34 mouse cellular contexts compared by ENCODE assay signal in the genomic region with DNA sequence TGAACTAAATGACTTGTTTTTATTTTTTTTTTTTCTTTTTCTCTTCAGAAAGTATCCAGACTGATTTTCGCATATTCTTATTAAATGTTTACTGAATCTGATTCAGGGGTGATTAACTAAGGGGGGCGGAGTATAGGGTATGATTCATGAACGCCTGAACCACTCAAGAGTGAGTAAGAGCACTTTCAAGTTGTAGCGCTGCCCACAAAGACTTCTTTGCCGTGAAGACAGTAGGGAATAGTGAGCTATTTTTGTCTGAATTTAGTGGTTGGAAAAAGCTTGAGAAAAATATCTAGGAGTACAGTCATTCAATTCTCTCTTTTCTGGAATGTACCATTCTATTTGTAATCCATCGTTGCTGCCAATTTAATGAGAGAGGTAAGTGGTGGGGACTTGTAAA. TPM values are rescaled to one million over a fixed set of nuclear protein-coding genes. Genes with fewer than 3 reads are reported as not detected.
DNase-seq lines count a peak whose midpoint lies in the region; ATAC-seq and TF ChIP-seq lines count a peak whose summit lies in the region.
"Had no signal": no experiment of that assay in that cellular context is flagged by ENCODE, and none has a peak within 500 bp of the region (broad histone marks: within the 10 kb centered on the region; RNA-seq: fewer than 3 reads in every experiment).

No protein-coding gene starts in this region.

- H3K36me3 ChIP-seq in lung, embryonic 14.5 days (ENCODE audit: insufficient read depth): no peaks in the 10 kb centered on the region
- H3K36me3 ChIP-seq in myocyte (ENCODE audit: control insufficient read depth, insufficient read depth): no peaks in the 10 kb centered on the region
- no peaks in the 10 kb centered on the region for H3K36me3 ChIP-seq in kidney, embryonic 14.5 days (ENCODE audit: control insufficient read depth, insufficient read depth, low read length)
- H3K36me3 ChIP-seq: forebrain, embryonic 10.5 days; forebrain, embryonic 15.5 days; G1E; heart, embryonic 15.5 days; hindbrain, embryonic 12.5 days; intestine, embryonic 15.5 days; limb, embryonic 10.5 days; limb, embryonic 15.5 days; liver, embryonic 13.5 days; midbrain, embryonic 12.5 days had no signal

- WGBS in lung, embryonic 14.5 days: 65% methylated on average over 6 of the region's 6 CpGs
- WGBS in kidney, embryonic 14.5 days: 87% methylated on average over 6 of the region's 6 CpGs

- no peaks in the 10 kb centered on the region for H3K27me3 ChIP-seq in lung, embryonic 14.5 days (ENCODE audit: insufficient read depth, low read length)
- H3K27me3 ChIP-seq in myocyte (ENCODE audit: control insufficient read depth, insufficient read depth, insufficient read length): no peaks in the 10 kb centered on the region
- no peaks in the 10 kb centered on the region for H3K27me3 ChIP-seq in kidney, embryonic 14.5 days (ENCODE audit: control insufficient read depth, insufficient read depth, low read length)
- H3K27me3 ChIP-seq: forebrain, embryonic 15.5 days; heart, embryonic 15.5 days; hindbrain, embryonic 12.5 days; intestine, embryonic 15.5 days; limb, embryonic 15.5 days; liver, embryonic 13.5 days; midbrain, embryonic 12.5 days had no signal

- DNase-seq in lung, embryonic 14.5 days: peak; percentile 11
- DNase-seq in lung, postnatal 14 days: no peak
- DNase-seq in 3T3-L1 (ENCODE audit: low read depth, low spot score) (peak; percentile 91), NIH3T3 (ENCODE audit: low read depth) (peak; percentile 84)
- no peak for DNase-seq in adrenal gland, postnatal 4 days (ENCODE audit: low spot score in 2 of 2)
- DNase-seq: adrenal gland, postnatal 25 days; cerebellum, adult 8-10 months; cerebellum, postnatal 25 days; kidney, adult 8-10 months; kidney, postnatal 10 days; layer of hippocampus, postnatal 36 days; liver, embryonic 13.5 days had no signal

- no peak overlapping the region for H3ac ChIP-seq in myocyte (ENCODE audit: control insufficient read depth, insufficient read length)

- no peak overlapping the region for H3K4me3 ChIP-seq in lung, embryonic 14.5 days (ENCODE audit: low read depth, low read length)
- no peak overlapping the region for H3K4me3 ChIP-seq in myocyte
- no peak overlapping the region for H3K4me3 ChIP-seq in kidney, embryonic 14.5 days (ENCODE audit: low read length)
- H3K4me3 ChIP-seq: forebrain, embryonic 10.5 days; forebrain, embryonic 15.5 days; heart, embryonic 15.5 days; hindbrain, embryonic 12.5 days; intestine, embryonic 15.5 days; limb, embryonic 10.5 days; limb, embryonic 15.5 days; liver, embryonic 13.5 days; midbrain, embryonic 12.5 days had no signal

- no peak overlapping the region for H3K4me2 ChIP-seq in lung, embryonic 14.5 days
- peak overlapping the region; percentile 51 for H3K4me2 ChIP-seq in myocyte (ENCODE audit: low read depth)
- H3K4me2 ChIP-seq in kidney, embryonic 14.5 days (replicated peaks; ENCODE audit: low read depth, low read length): no peak overlapping the region
- H3K4me2 ChIP-seq: forebrain, embryonic 15.5 days; heart, embryonic 15.5 days; hindbrain, embryonic 12.5 days; intestine, embryonic 15.5 days; limb, embryonic 15.5 days; liver, embryonic 13.5 days; midbrain, embryonic 12.5 days had no signal

- no peaks in the 10 kb centered on the region for H3K79me2 ChIP-seq in myocyte (ENCODE audit: control insufficient read depth, insufficient read depth)

- no peak for TF ChIP-seq POLR2A in myocyte (IDR thresholded peaks at IDR 0.05; ENCODE audit: insufficient read length, low read depth)

- H3K9ac ChIP-seq in lung, embryonic 14.5 days: no peak overlapping the region
- no peak overlapping the region for H3K9ac ChIP-seq in kidney, embryonic 14.5 days (ENCODE audit: low read depth, low read length)
- H3K9ac ChIP-seq: forebrain, embryonic 15.5 days; heart, embryonic 15.5 days; hindbrain, embryonic 12.5 days; intestine, embryonic 15.5 days; limb, embryonic 15.5 days; liver, embryonic 13.5 days; midbrain, embryonic 12.5 days had no signal

- H3K9me3 ChIP-seq in lung, embryonic 14.5 days (ENCODE audit: low read depth, low read length): no peaks in the 10 kb centered on the region
- H3K9me3 ChIP-seq in kidney, embryonic 14.5 days (ENCODE audit: control insufficient read depth, low read length): no peaks in the 10 kb centered on the region
- H3K9me3 ChIP-seq: forebrain, embryonic 10.5 days; forebrain, embryonic 15.5 days; heart, embryonic 15.5 days; hindbrain, embryonic 12.5 days; intestine, embryonic 15.5 days; limb, embryonic 10.5 days; limb, embryonic 15.5 days; liver, embryonic 13.5 days; midbrain, embryonic 12.5 days had no signal

- no peaks in the 10 kb centered on the region for H3K4me1 ChIP-seq in lung, embryonic 14.5 days (ENCODE audit: insufficient read depth)
- H3K4me1 ChIP-seq in kidney, embryonic 14.5 days (ENCODE audit: control insufficient read depth, insufficient read depth, low read length): no peaks in the 10 kb centered on the region
- H3K4me1 ChIP-seq: forebrain, embryonic 10.5 days; forebrain, embryonic 15.5 days; heart, embryonic 15.5 days; hindbrain, embryonic 12.5 days; intestine, embryonic 15.5 days; limb, embryonic 10.5 days; limb, embryonic 15.5 days; liver, embryonic 13.5 days; midbrain, embryonic 12.5 days had no signal

- no peak for ATAC-seq in lung, embryonic 14.5 days (ENCODE audit: insufficient read depth)
- no peak for ATAC-seq in kidney, embryonic 14.5 days (ENCODE audit: low FRiP score, low TSS enrichment)
- ATAC-seq: forebrain, embryonic 15.5 days; hindbrain, postnatal 0 days; intestine, embryonic 15.5 days had no signal

- H3K27ac ChIP-seq in lung, embryonic 14.5 days (ENCODE audit: low read depth): no peak overlapping the region
- H3K27ac ChIP-seq in kidney, embryonic 14.5 days (ENCODE audit: low read depth, low read length): no peak overlapping the region
- H3K27ac ChIP-seq: forebrain, embryonic 10.5 days; forebrain, embryonic 15.5 days; heart, embryonic 15.5 days; hindbrain, embryonic 12.5 days; hindbrain, postnatal 0 days; intestine, embryonic 15.5 days; limb, embryonic 10.5 days; limb, embryonic 15.5 days; liver, embryonic 13.5 days; midbrain, embryonic 12.5 days had no signal

- TF ChIP-seq CTCF in lung, embryonic 14.5 days (IDR thresholded peaks at IDR 0.05; ENCODE audit: low read depth): no peak

TF ChIP-seq in myocyte, 11 proteins besides CTCF, POLR2A, EP300 and RAD21:
- TF ChIP-seq E2F4 (IDR thresholded peaks at IDR 0.05; ENCODE audit: insufficient read depth) (no peak), CEBPB (IDR thresholded peaks at IDR 0.05; ENCODE audit: insufficient read depth, poor library complexity, severe bottlenecking) (no peak), POLR2AphosphoS2 (IDR thresholded peaks at IDR 0.05; ENCODE audit: insufficient read length, low read depth) (no peak), TCF12 (IDR thresholded peaks at IDR 0.05; ENCODE audit: insufficient read depth, poor library complexity, severe bottlenecking) (no peak), TCF3 (IDR thresholded peaks at IDR 0.05; ENCODE audit: insufficient read length, low read depth) (no peak), MYOD1 (IDR thresholded peaks at IDR 0.05; ENCODE audit: control insufficient read depth in 1 of 3, insufficient read length in 2 of 3, low read depth in 2 of 3) (no peak), USF1 (IDR thresholded peaks at IDR 0.05; ENCODE audit: low read depth) (no peak), SRF (IDR thresholded peaks at IDR 0.05; ENCODE audit: control insufficient read depth, insufficient read length, low read depth) (no peak), MYOG (IDR thresholded peaks at IDR 0.05; ENCODE audit: control insufficient read depth in 1 of 3, insufficient read depth in 1 of 3, insufficient read length in 2 of 3, low read depth in 2 of 3) (no peak), MAX (IDR thresholded peaks at IDR 0.05; ENCODE audit: low read depth) (no peak), REST (IDR thresholded peaks at IDR 0.05; ENCODE audit: insufficient read depth, insufficient read length) (no peak)

RNA-seq across cellular contexts. Expression of a gene that starts 0.7 kb away (rescaled TPM):
- polyA plus RNA-seq in lung, embryonic 14.5 days (2014; fragmentation: Nextera tagmentation; extraction: Ambion mirVana): not detected in 2 replicates
- not detected for polyA plus RNA-seq in myocyte (2012; fragmentation: generic; extraction: Trizol)
- polyA plus RNA-seq in kidney, embryonic 14.5 days (2014; fragmentation: Nextera tagmentation; extraction: Ambion mirVana): not detected in 2 replicates
- not detected for total RNA-seq in adrenal gland, postnatal 4 days (2021)
- total RNA-seq: adrenal gland, adult 18-20 months; adrenal gland, postnatal 25 days; gastrocnemius, adult 8-10 months; gastrocnemius, postnatal 4 days; heart, postnatal 25 days; hindbrain, postnatal 0 days; layer of hippocampus, postnatal 36 days; megakaryocyte progenitor cell, adult 5-6 weeks had no signal
- polyA plus RNA-seq: embryonic facial prominence, embryonic 11.5 days; forebrain, embryonic 10.5 days; forebrain, embryonic 15.5 days; G1E; heart, embryonic 15.5 days; hindbrain, embryonic 12.5 days; hindbrain, postnatal 0 days; intestine, embryonic 15.5 days; large intestine, adult 2 months; limb, embryonic 10.5 days; limb, embryonic 15.5 days; liver, embryonic 13.5 days; midbrain, embryonic 12.5 days; neural tube, embryonic 14.5 days; small intestine, adult 2 months; stomach, embryonic 14.5 days had no signal

RNA-seq across cellular contexts. Expression of a gene that starts 1.9 kb away (rescaled TPM):
- not detected in 2 replicates for polyA plus RNA-seq in lung, embryonic 14.5 days (2014; fragmentation: Nextera tagmentation; extraction: Ambion mirVana)
- not detected for polyA plus RNA-seq in myocyte (2012; fragmentation: generic; extraction: Trizol)
- not detected in 2 replicates for polyA plus RNA-seq in kidney, embryonic 14.5 days (2014; fragmentation: Nextera tagmentation; extraction: Ambion mirVana)
- total RNA-seq in adrenal gland, postnatal 4 days (2021): not detected
- total RNA-seq: adrenal gland, adult 18-20 months; adrenal gland, postnatal 25 days; G1E; gastrocnemius, adult 8-10 months; gastrocnemius, postnatal 4 days; heart, postnatal 25 days; hindbrain, postnatal 0 days; layer of hippocampus, postnatal 36 days; megakaryocyte progenitor cell, adult 5-6 weeks had no signal
- polyA plus RNA-seq: embryonic facial prominence, embryonic 11.5 days; forebrain, embryonic 10.5 days; forebrain, embryonic 15.5 days; G1E; heart, embryonic 15.5 days; hindbrain, embryonic 12.5 days; hindbrain, postnatal 0 days; intestine, embryonic 15.5 days; large intestine, adult 2 months; limb, embryonic 10.5 days; limb, embryonic 15.5 days; liver, embryonic 13.5 days; midbrain, embryonic 12.5 days; neural tube, embryonic 14.5 days; small intestine, adult 2 months; stomach, embryonic 14.5 days had no signal

RNA-seq across cellular contexts. Expression of a gene that starts 9.6 kb away (rescaled TPM):
- polyA plus RNA-seq in lung, embryonic 14.5 days (2014; fragmentation: Nextera tagmentation; extraction: Ambion mirVana): not detected in 2 replicates
- polyA plus RNA-seq in myocyte (2012; fragmentation: generic; extraction: Trizol): not detected
- polyA plus RNA-seq in kidney, embryonic 14.5 days (2014; fragmentation: Nextera tagmentation; extraction: Ambion mirVana): not detected in 2 replicates
- total RNA-seq in adrenal gland, postnatal 4 days (2021): not detected
- total RNA-seq: adrenal gland, adult 18-20 months; adrenal gland, postnatal 25 days; G1E; gastrocnemius, adult 8-10 months; gastrocnemius, postnatal 4 days; heart, postnatal 25 days; hindbrain, postnatal 0 days; layer of hippocampus, postnatal 36 days; megakaryocyte progenitor cell, adult 5-6 weeks had no signal
- polyA plus RNA-seq: embryonic facial prominence, embryonic 11.5 days; forebrain, embryonic 10.5 days; forebrain, embryonic 15.5 days; G1E; heart, embryonic 15.5 days; hindbrain, embryonic 12.5 days; hindbrain, postnatal 0 days; intestine, embryonic 15.5 days; large intestine, adult 2 months; limb, embryonic 10.5 days; limb, embryonic 15.5 days; liver, embryonic 13.5 days; midbrain, embryonic 12.5 days; neural tube, embryonic 14.5 days; small intestine, adult 2 months; stomach, embryonic 14.5 days had no signal

RNA-seq across cellular contexts. Expression of a gene that starts 15.1 kb away (rescaled TPM):
- not detected in 2 replicates for polyA plus RNA-seq in lung, embryonic 14.5 days (2014; fragmentation: Nextera tagmentation; extraction: Ambion mirVana)
- not detected for polyA plus RNA-seq in myocyte (2012; fragmentation: generic; extraction: Trizol)
- not detected in 2 replicates for polyA plus RNA-seq in kidney, embryonic 14.5 days (2014; fragmentation: Nextera tagmentation; extraction: Ambion mirVana)
- not detected for total RNA-seq in adrenal gland, postnatal 4 days (2021)
- total RNA-seq: adrenal gland, adult 18-20 months; adrenal gland, postnatal 25 days; G1E; gastrocnemius, adult 8-10 months; gastrocnemius, postnatal 4 days; heart, postnatal 25 days; hindbrain, postnatal 0 days; layer of hippocampus, postnatal 36 days; megakaryocyte progenitor cell, adult 5-6 weeks had no signal
- polyA plus RNA-seq: embryonic facial prominence, embryonic 11.5 days; forebrain, embryonic 10.5 days; forebrain, embryonic 15.5 days; G1E; heart, embryonic 15.5 days; hindbrain, embryonic 12.5 days; hindbrain, postnatal 0 days; intestine, embryonic 15.5 days; limb, embryonic 10.5 days; liver, embryonic 13.5 days; midbrain, embryonic 12.5 days; neural tube, embryonic 14.5 days; stomach, embryonic 14.5 days had no signal

RNA-seq across cellular contexts. Expression of a gene that starts 16.3 kb away (rescaled TPM):
- not detected in 2 replicates for polyA plus RNA-seq in lung, embryonic 14.5 days (2014; fragmentation: Nextera tagmentation; extraction: Ambion mirVana)
- not detected for polyA plus RNA-seq in myocyte (2012; fragmentation: generic; extraction: Trizol)
- not detected in 2 replicates for polyA plus RNA-seq in kidney, embryonic 14.5 days (2014; fragmentation: Nextera tagmentation; extraction: Ambion mirVana)
- total RNA-seq in adrenal gland, postnatal 4 days (2021): not detected
- total RNA-seq: adrenal gland, adult 18-20 months; adrenal gland, postnatal 25 days; gastrocnemius, adult 8-10 months; gastrocnemius, postnatal 4 days; heart, postnatal 25 days; hindbrain, postnatal 0 days; layer of hippocampus, postnatal 36 days; megakaryocyte progenitor cell, adult 5-6 weeks had no signal
- polyA plus RNA-seq: embryonic facial prominence, embryonic 11.5 days; forebrain, embryonic 10.5 days; forebrain, embryonic 15.5 days; G1E; heart, embryonic 15.5 days; hindbrain, embryonic 12.5 days; hindbrain, postnatal 0 days; intestine, embryonic 15.5 days; large intestine, adult 2 months; limb, embryonic 10.5 days; limb, embryonic 15.5 days; liver, embryonic 13.5 days; midbrain, embryonic 12.5 days; neural tube, embryonic 14.5 days; small intestine, adult 2 months; stomach, embryonic 14.5 days had no signal

Comparison
In these comparisons a context has a peak if more than half of its experiments do, and no peak if none do; other contexts are left out.
1. DNase-seq: peak in lung, embryonic 14.5 days (single experiment), 3T3-L1 (single experiment) and NIH3T3 (single experiment); none in lung, postnatal 14 days (single experiment) and adrenal gland, postnatal 4 days (0 of 2).